In the genomic region with DNA sequence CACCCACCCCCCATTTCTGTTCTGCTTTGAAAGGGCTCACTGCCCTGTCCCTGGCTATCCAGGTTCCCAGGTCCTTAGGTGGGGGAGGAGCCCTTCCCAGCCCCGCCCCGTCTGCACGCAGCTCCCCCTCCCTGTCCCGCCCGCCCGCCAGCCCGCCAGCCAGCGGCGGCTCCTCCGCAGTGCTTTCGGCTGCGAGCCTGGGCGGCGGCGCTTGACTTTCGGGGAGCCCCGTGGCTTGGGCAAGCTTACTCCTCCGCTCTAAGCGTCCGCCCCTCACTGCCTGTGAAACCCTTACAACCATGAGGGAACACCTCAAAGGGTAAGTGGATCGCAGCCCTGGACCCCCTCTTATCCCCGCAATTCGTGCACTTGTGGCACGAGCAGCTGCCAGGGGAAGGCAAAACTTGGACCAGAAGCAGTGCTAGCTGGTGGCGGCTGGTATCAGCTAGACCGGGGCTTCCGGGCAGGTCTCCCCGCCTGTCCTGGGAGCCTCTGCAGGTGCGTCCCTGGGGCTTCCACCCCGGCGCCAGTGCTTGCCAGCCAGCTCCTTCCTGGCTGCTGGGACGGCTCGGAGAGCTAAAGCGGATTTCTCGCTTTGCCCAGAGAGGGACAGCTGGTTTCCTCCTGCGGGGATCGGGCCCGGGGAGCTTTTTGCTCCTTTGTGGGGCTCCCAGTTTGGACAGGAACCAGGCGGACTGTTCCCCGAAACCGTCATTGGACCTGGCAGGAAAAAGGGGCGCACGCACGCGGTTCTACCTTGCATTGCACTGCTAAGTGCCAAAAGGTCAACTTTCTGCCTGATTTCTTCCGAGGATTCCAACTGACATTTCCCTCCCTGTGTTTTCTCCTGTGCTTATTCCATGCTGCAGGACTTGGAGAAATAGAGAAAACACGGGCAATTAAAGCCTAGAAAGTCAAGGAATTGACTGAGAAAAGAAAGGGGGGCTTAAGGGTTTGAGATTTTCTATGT, we compare ENCODE assay signal across 9 mouse cellular contexts.
DNase-seq lines count a peak whose midpoint lies in the region; ATAC-seq lines count a peak whose summit lies in the region.
"Had no signal": no experiment of that assay in that cellular context is flagged by ENCODE, and none has a peak within 500 bp of the region (broad histone marks: within the 10 kb centered on the region; RNA-seq: fewer than 3 reads in every experiment).

No protein-coding gene starts in this region.

- peak; percentile 14 for DNase-seq in CD4-positive helper T cell, adult 2 months (ENCODE audit: low read depth, low spot score)
- peak; percentile 14 for DNase-seq in c-Kit-positive CD71-positive TER-119-negative erythroid progenitor cells, embryonic 14.5 days (ENCODE audit: low read depth)
- peak; percentile 79 for DNase-seq in forebrain, embryonic 11.5 days (ENCODE audit: low spot score)
- DNase-seq in kidney, postnatal 10 days = peak; percentile 75
- peak; percentile 42 for DNase-seq in testis, postnatal 14 days (ENCODE audit: low spot score)

- H3K4me1 ChIP-seq in forebrain, embryonic 11.5 days (replicated peaks; ENCODE audit: control insufficient read depth, insufficient read depth, low read length) = no peaks in the 10 kb centered on the region
- no peaks in the 10 kb centered on the region for H3K4me1 ChIP-seq in heart, embryonic 16.5 days (ENCODE audit: control insufficient read depth, insufficient read depth, low read length)
- no peaks in the 10 kb centered on the region for H3K4me1 ChIP-seq in liver, embryonic 16.5 days (ENCODE audit: control insufficient read depth, low read depth, low read length)
- H3K4me1 ChIP-seq in neural tube, embryonic 13.5 days (replicated peaks) = no peaks in the 10 kb centered on the region

- no peaks in the 10 kb centered on the region for H3K36me3 ChIP-seq in forebrain, embryonic 11.5 days (ENCODE audit: control insufficient read depth, insufficient read depth, low read length)
- H3K36me3 ChIP-seq in heart, embryonic 16.5 days (ENCODE audit: control insufficient read depth, insufficient read depth) = no peaks in the 10 kb centered on the region
- H3K36me3 ChIP-seq in liver, embryonic 16.5 days (ENCODE audit: control insufficient read depth, insufficient read depth) = no peaks in the 10 kb centered on the region
- no peaks in the 10 kb centered on the region for H3K36me3 ChIP-seq in neural tube, embryonic 13.5 days

- WGBS in forebrain, embryonic 11.5 days = 25% methylated on average over 47 of the region's 47 CpGs
- WGBS in heart, embryonic 16.5 days = 12% methylated on average over 47 of the region's 47 CpGs
- WGBS in liver, embryonic 16.5 days (ENCODE audit: insufficient replicate concordance) = 20% methylated on average over 42 of the region's 47 CpGs
- WGBS in neural tube, embryonic 13.5 days = 16% methylated on average over 45 of the region's 47 CpGs

- peak overlapping the region; percentile 59 for H3K4me2 ChIP-seq in forebrain, embryonic 11.5 days (ENCODE audit: low read depth, low read length, severe bottlenecking)
- peak overlapping the region; percentile 62 for H3K4me2 ChIP-seq in heart, embryonic 16.5 days (ENCODE audit: low read depth, low read length)
- peak overlapping the region; percentile 59 for H3K4me2 ChIP-seq in liver, embryonic 16.5 days (ENCODE audit: low read depth, low read length)
- H3K4me2 ChIP-seq in neural tube, embryonic 13.5 days = peak overlapping the region; percentile 67

- H3K4me3 ChIP-seq in forebrain, embryonic 11.5 days (ENCODE audit: low read depth, low read length) = peak overlapping the region; percentile 49
- peak overlapping the region; percentile 63 for H3K4me3 ChIP-seq in heart, embryonic 16.5 days (ENCODE audit: low read length)
- H3K4me3 ChIP-seq in liver, embryonic 16.5 days (ENCODE audit: low read depth, low read length) = peak overlapping the region; percentile 59
- peak overlapping the region; percentile 52 for H3K4me3 ChIP-seq in neural tube, embryonic 13.5 days
- H3K4me3 ChIP-seq: myocyte had no signal

- H3K9me3 ChIP-seq in forebrain, embryonic 11.5 days (ENCODE audit: control insufficient read depth, low read length) = no peaks in the 10 kb centered on the region
- H3K9me3 ChIP-seq in heart, embryonic 16.5 days (replicated peaks; ENCODE audit: control insufficient read depth, low read length) = no peaks in the 10 kb centered on the region
- H3K9me3 ChIP-seq in liver, embryonic 16.5 days (replicated peaks; ENCODE audit: control insufficient read depth, low read length) = no peaks in the 10 kb centered on the region
- H3K9me3 ChIP-seq in neural tube, embryonic 13.5 days = no peaks in the 10 kb centered on the region

- peak; percentile 95 for ATAC-seq in forebrain, embryonic 11.5 days (replicated peaks; ENCODE audit: low FRiP score)
- ATAC-seq in heart, embryonic 16.5 days (replicated peaks; ENCODE audit: extremely low read depth, insufficient read depth, low FRiP score) = peak; percentile 91
- ATAC-seq in liver, embryonic 16.5 days (ENCODE audit: low read depth) = peak; percentile 83
- peak; percentile 92 for ATAC-seq in neural tube, embryonic 13.5 days (ENCODE audit: low read depth)

- H3K27ac ChIP-seq in forebrain, embryonic 11.5 days (ENCODE audit: low read depth, low read length) = no peak overlapping the region
- peak overlapping the region; percentile 45 for H3K27ac ChIP-seq in heart, embryonic 16.5 days (ENCODE audit: low read length)
- peak overlapping the region; percentile 17 for H3K27ac ChIP-seq in liver, embryonic 16.5 days (ENCODE audit: low read length)
- H3K27ac ChIP-seq in neural tube, embryonic 13.5 days (replicated peaks) = no peak overlapping the region

- peak overlapping the region; percentile 63 for H3K9ac ChIP-seq in forebrain, embryonic 11.5 days (ENCODE audit: low read length)
- H3K9ac ChIP-seq in heart, embryonic 16.5 days (ENCODE audit: low read length) = peak overlapping the region; percentile 72
- H3K9ac ChIP-seq in liver, embryonic 16.5 days (ENCODE audit: low read depth, low read length) = peak overlapping the region; percentile 48
- peak overlapping the region; percentile 73 for H3K9ac ChIP-seq in neural tube, embryonic 13.5 days

- peaks cover 2% of the 10 kb centered on the region; the same call in 1 of the 2 replicates for H3K27me3 ChIP-seq in forebrain, embryonic 11.5 days (ENCODE audit: control insufficient read depth, insufficient read depth, low read length)
- H3K27me3 ChIP-seq in heart, embryonic 16.5 days (ENCODE audit: control insufficient read depth, insufficient read depth, low read length) = no peaks in the 10 kb centered on the region
- no peaks in the 10 kb centered on the region for H3K27me3 ChIP-seq in liver, embryonic 16.5 days (ENCODE audit: control insufficient read depth, insufficient read depth, low read depth, low read length)
- H3K27me3 ChIP-seq in neural tube, embryonic 13.5 days = no peaks in the 10 kb centered on the region

Comparison
In these comparisons a context has a peak if more than half of its experiments do, and no peak if none do; other contexts are left out.
1. DNase-seq: peak in every context shown above with its lines; median percentile 79 in forebrain, embryonic 11.5 days; 75 in kidney, postnatal 10 days; 42 in testis, postnatal 14 days; 14 in CD4-positive helper T cell, adult 2 months; 14 in c-Kit-positive CD71-positive TER-119-negative erythroid progenitor cells, embryonic 14.5 days.
2. H3K27ac ChIP-seq: peak in heart, embryonic 16.5 days (single experiment) and liver, embryonic 16.5 days (single experiment); none in forebrain, embryonic 11.5 days (single experiment) and neural tube, embryonic 13.5 days (single experiment).
3. Peak in every context shown above with its lines, with median percentiles within 50 percentile points of each other: ATAC-seq, H3K4me2 ChIP-seq, H3K4me3 ChIP-seq and H3K9ac ChIP-seq.